Mouse (Mus musculus): ENCODE data around the gene Rras2. TPM values are rescaled to one million over a fixed set of nuclear protein-coding genes. Genes with fewer than 3 reads are reported as not detected.

The Rras2 gene
- total RNA-seq, 2 experiments from 2014 or later = 3.3 to 4.8 TPM

Other genes with a start within 250 kb of the Rras2 start
- 142 and 161 TPM in 2 replicates for gene Copb1, start 136.9 kb upstream of the Rras2 start, total RNA-seq (2015)
- gene Copb1, start 136.9 kb upstream of the Rras2 start, total RNA-seq (2017) = 82.5 and 85.9 TPM in 2 replicates
- gene Psma1, start 158.3 kb upstream of the Rras2 start, total RNA-seq (2015) = 322 and 367 TPM in 2 replicates
- 252 and 280 TPM in 2 replicates for gene Psma1, start 158.3 kb upstream of the Rras2 start, total RNA-seq (2017)